Mouse (Mus musculus): ENCODE data around the gene Vsig8.

The Vsig8 gene

DNA sequence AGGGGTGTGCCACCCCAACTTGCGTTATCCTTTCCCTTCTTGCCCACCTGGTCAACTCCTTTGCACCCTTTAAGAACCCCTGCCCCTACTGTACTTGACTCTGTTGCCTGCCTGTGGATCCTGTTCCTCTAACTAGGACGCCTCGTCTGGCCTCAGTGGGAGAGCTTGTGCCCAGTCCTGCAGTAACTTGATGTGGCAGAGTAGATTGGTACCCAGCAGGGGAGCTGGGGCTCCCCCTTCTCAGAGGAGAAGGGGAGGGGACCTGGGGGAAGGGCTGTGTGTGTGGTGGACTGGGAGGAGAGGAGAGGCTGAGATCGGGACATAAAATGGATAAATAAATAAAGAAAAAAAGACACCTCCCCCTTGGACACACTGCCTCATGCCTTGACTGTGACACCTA is 29.3 kb downstream of the Vsig8 start:
- ATAC-seq (ENCODE audit: insufficient number of reproducible peaks, low FRiP score, low TSS enrichment), result no peak

DNA sequence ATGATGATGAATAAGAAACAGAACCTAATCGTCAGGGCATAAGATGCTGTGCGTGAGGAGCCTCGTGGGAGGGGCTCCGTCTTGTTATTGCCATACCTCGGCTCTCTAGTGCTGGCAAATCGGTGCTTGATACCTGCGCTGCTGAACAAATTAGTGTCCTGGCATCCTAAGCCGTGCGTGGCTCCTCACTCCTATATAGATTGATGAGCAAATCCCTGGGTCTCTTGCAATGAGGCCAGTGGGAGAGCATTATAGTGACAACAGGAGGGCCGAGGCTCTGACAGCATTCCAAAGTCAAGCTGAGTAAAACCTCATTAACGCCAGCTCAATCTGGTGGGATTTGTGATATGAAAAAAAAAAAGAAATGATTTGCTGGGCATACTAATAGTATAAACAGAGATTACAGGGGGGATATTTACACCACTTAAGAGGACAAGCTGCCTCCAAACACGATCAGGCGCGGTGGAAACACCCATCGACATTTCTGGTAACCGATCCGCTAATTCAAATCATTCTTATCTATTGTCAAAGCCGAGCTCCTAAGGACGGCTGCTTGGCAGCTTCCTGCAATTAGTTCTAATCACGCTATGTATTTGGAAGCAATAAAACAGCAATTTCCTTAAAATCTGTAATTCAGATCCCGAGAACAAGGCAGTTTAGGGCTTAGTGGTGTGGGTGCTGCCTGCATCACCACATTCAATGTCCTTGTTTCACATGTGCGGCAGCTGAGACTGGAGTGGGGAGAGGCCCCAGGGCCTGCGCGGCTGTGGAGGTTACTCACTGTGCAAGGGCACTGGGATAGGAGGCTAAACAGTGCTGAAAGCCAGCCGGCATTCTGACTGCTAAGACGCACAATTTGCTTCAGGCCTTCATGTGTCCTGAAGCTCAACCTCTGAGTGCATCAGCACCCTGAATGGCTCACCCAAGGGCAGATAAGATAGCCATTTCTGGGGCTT is 30.2 kb downstream of the Vsig8 start:
- no peak for ATAC-seq (ENCODE audit: insufficient number of reproducible peaks, low FRiP score, low TSS enrichment)

DNA sequence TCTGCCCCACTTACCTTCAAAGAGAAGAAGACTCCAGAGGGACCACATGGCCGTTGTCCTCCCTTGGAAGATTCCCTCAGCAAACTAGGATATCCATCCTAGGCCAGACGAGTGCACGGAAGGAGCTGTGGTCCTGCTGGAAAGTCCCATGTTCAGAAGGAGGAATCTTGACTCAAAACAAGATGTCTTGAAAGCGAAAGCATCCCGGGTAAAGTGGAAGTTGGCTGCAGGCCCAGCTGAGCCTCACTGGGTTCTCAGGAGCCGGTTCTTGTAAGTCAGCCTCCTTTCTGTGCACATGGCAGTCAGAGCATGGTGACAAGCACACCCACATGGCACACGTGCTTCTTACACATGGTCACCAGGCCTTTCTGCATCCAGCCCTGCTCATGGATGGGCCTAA is 34.6 kb downstream of the Vsig8 start, which contains the start of gene Slamf8:
TSS of gene Slamf8 (minus strand) at position 184 of the 400 bp plus-strand sequence.
- no peak for ATAC-seq (ENCODE audit: insufficient number of reproducible peaks, low FRiP score, low TSS enrichment)

DNA sequence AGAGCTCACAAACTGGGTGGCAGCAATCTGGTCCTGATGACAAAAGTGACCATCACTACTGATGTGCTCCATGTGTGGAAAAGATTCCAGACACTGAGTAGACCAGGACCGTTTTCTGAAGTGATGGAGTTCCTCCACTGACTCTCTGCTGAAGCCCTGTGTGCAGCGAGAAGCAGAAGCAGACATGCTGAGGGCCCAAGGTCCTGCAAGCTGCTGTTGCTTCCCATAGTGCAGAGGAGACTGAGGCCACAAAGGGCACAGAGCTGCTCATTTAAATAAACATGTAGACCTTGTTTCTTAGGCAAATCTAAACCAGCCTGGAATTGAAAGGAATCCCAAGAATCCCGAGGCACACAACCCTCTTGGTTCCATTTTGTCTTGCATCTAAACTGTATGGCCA is 37.6 kb downstream of the Vsig8 start:
- ATAC-seq (ENCODE audit: insufficient number of reproducible peaks, low FRiP score, low TSS enrichment), result no peak

DNA sequence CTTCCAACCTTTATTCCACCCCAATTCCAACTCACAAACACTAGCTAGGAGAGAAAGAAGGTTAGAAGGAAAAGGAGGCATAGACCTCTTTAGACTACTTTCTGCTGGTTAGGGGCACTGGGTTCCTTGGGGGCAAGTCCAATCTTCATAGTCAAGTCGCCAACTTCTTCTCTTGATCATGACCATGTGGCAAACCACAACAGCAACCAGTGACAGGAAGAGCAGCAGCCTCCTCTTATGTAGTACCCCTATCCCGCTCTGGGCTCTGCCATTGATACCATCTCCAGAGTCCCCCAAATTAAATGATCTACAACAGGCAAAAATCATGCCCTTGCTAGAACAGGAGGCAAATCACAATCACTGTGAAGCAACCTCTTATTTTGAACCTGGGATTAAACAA is 38.2 kb downstream of the Vsig8 start:
- no peak for ATAC-seq (ENCODE audit: insufficient number of reproducible peaks, low FRiP score, low TSS enrichment)

DNA sequence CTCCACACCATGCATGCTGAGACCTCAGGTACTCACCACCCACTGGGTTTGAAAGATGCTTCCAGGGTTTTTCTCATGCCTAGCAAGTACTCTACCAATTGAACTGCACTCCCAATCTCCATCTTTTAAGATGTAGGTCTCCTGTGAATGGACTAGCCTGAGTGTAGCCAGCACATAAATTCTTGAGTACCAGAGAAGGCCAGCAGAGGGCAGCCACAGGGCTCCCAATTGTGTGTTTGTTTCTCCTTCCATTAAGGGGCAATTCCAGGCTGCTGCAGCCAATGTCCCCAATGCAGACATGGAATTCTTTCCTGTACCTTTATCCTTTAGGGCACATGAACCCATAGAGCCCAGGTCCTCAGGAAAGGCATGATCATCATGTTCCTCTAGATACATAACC is 38.8 kb downstream of the Vsig8 start:
- ATAC-seq (ENCODE audit: insufficient number of reproducible peaks, low FRiP score, low TSS enrichment), result no peak

DNA sequence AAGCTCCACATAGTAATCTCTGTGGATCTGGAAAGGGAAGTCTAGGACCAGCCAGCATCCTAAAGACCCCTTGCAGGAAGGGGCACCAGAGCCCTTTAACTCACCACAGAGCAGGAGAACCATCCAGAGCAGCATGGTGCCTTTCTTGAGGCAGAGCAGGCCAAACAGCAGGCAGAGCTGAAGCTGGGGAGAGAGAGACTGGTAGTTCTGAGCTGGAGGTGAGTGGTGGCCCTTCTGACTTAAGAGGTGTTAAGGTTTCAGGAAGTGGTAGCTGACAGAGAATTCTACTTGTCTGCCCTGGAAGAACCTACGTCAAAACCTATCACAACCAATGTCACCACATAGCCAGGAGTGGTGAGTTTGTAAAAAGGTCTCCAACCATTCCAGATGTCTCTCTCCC is 46.6 kb downstream of the Vsig8 start, which contains the start of gene Fcrl6:
TSS of gene Fcrl6 (minus strand) at position 226 of the 400 bp plus-strand sequence.
- ATAC-seq (ENCODE audit: insufficient number of reproducible peaks, low FRiP score, low TSS enrichment), result no peak

DNA sequence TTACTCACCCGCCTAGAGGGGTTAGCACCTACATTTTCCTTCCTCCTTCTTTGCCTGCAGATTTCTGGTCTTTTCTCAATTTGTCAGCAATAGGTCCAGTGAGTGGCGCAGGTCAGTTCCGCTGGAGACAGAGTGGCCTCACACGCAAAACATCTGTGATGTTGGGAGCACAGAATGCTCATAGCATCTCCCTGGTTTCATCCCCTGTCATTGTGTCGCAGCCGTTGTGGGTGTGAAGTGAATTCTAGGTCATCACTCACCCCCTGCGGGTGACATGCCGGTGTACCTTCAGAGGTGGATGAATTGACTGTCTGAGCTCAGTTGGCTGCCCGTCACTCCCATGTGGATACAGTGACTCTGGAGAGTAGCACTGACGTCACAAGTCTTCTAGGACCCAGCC is 55.6 kb downstream of the Vsig8 start:
- ATAC-seq (ENCODE audit: insufficient number of reproducible peaks, low FRiP score, low TSS enrichment), result no peak

DNA sequence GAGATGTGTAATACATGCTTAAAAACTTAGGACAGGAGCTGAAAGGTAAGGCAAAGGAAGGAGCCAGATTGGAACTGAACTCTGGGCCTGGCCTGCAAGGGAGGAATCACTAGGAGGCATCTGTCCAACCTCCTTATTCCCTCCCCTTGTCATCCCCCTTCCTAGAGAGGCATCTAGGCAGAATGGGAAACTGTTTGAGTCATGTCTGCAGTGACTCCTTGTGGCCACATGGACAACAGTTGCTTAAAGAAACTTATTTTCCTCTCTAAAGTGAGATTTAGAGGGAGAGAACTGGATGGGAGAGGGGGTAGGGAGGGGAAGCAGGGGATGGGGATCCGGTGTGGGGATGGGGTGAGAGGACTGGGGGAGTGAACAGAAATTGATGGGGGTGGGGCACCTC is 57.0 kb downstream of the Vsig8 start:
- no peak for ATAC-seq (ENCODE audit: insufficient number of reproducible peaks, low FRiP score, low TSS enrichment)

Measured in cerebellum, adult (tissue).